Mouse (Mus musculus) B cell, adult 2 months (primary cell): ENCODE measurements around the gene Mettl1.
"Not testable (repeated sequence)": the region's sequence is repeated elsewhere in the genome, so short reads cannot be mapped to it uniquely, and the experiment has no call there.

Source experiments
- DNase-seq, 2 experiments: peaks; one replicate each; pipeline ENCODE4 v3.0.0; 2022

Gene Mettl1

DNA sequence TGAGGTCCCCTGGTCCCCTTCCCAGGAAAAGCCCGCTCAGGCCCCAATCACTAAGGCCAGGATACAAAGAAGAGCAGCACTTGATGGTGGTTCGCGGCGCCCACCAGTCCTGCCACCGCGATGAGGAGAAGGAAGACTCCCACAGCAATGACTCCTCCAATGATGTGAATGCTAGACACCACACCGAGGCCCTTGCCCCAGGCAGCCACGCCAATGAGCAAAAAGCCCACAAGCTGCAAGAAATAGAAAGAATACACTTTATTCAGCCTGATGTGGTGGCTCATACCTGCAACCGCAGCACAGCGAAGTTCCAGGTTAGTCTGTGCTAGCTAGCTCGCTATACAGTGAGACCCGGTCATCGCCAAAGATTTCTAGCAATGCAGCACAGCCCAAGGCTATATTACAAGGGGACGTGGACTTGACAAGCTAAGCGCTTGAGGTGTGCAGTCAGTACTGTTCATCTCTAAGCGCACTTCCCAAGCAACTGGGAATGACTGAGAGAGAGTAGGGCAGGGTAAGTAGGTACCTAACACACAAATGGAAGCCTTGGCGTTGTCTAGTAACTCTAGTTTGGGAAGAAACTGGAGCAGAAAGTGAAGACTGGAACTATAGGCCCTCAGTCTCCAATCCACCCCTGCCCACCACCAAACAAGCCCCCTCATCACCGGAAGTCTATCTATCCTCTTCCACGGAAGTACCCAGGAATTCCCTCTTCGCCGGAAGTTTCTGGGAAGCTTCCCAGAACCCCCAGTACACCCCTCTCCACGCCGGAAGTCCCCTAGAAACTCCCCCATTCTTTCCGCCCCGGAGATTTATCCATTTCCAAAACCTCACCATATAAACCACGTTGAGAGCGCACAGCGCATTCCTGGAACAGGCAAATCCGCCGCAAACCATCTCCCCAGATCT, 28.3 kb downstream of the Mettl1 start:
- DNase-seq: no peak

GRCm38 (mm10) chr10:127070190-127071121, 29.2 kb downstream of the Mettl1 start, which contains the start of gene Tspan31:
Tspan31 (minus strand) TSS chr10:127070264.
- peak; percentile 52 to 63 for DNase-seq

GRCm38 (mm10) chr10:127071203-127071602, 30.0 kb downstream of the Mettl1 start:
- DNase-seq: no peak

DNA sequence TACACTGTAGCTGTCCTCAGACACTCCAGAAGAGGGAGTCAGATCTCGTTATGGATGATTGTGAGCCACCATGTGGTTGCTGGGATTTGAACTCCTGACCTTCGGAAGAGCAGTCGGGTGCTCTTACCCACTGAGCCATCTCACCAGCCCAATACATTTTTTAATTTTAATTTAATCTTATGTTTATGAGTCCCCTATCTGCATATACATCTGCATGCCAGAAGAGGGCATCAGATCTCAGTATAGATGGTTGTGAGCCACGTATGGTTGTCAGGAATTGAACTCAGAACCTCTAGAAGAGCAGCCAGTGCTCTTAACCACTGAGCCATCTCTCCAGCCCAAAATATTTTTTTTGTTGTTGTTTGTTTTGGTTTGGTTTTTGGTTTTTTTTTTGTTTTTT, 31.1 kb downstream of the Mettl1 start:
- DNase-seq: not testable (repeated sequence)

DNA sequence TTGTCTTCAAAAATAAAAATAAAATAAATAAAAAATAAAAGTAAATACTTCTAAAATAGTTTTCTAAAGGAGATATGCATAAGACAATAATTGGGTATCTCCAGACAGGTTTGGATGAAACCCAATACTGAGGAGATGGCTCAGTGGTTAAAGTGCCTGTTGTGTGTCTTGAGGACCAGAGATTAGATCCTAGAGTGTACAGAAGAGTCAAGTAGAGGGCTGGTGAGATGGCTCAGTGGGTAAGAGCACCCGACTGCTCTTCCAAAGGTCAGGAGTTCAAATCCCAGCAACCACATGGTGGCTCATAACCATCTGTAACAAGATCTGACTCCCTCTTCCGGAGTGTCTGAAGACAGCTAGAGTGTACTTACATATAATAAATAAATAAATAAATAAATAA, 31.8 kb downstream of the Mettl1 start:
- not testable (repeated sequence) for DNase-seq

GRCm38 (mm10) chr10:127073981-127074380, 32.8 kb downstream of the Mettl1 start:
- DNase-seq: no peak

- peak; percentile 81 to 83 for DNase-seq
Measured at GRCm38 (mm10) chr10:127075080-127075479, 33.9 kb downstream of the Mettl1 start, which contains the start of gene Agap2. Agap2 (plus strand) TSS chr10:127075284.

DNA sequence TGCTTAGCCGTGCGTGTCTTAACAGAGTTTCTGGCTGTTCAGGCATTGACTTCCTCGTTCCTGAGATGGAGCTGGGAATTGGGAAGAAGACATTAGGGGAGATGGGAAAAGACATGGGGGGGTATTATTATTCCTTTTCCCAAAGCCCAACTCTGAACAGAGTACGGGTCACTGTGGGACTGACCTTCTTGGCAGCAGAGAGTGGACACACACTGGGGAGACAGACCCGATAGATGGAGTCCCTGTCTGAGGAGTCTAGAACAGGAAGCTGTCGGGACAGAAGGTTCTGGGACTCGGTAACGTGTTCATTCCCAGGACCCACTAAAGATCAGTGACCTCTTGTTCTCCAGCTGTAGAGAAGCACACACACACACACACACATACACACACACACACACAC, 34.4 kb downstream of the Mettl1 start:
- DNase-seq: no peak

DNA sequence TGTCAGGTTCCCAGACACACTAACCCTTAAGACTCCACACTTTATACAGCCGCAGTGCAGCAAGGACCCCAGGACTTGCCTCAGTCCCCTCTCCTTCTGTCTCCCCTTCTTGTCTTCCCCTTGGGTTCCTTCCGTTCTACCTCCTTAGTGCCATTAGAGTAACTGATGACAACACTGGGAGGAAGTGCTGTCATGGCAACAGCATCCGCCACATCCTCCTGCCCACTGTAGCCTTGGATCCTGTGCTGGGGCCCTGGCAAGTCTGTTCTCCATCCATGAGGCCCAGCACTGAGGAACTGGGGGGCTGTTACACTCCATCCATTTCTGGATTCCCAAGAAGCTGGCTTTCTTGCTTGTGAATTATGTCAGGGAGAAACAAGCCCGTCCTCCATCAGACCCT, 34.9 kb downstream of the Mettl1 start:
- DNase-seq: peak; percentile 73 to 77

- no peak for DNase-seq
Measured at GRCm38 (mm10) chr10:127077515-127077914, 36.3 kb downstream of the Mettl1 start.

DNA sequence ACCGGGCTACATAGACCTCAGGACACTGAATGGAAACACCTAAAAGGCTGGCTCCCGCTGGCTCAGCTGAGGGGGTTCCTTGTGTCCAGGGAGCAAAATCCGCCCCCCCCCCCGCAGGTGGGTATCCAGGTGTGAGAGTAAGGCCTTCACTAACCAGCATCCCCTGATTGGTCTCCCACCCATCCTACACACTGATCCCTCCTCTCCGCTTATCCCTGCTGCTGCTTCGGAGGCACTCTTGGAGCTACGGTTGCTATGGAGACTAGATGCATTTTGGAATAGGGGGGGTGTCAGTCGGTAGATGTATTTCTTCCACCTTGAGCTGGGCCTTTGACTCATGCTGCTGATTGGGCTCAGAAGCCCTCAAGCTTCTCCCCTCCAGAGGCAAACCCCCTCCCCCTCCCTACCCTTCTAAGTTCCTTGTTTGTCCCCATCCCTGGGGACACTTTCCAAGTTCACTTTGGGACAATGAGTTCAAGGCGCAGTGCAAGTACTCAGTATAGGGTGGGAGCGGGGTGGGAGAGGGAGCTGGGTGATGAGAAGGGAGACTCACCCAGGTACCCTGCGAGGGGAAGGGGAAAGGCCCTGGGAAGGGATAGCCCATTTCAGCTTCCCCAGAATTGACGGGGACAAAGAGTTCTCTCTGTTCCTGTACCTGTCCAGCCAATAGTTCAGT, 36.9 kb downstream of the Mettl1 start:
- no peak for DNase-seq

DNA sequence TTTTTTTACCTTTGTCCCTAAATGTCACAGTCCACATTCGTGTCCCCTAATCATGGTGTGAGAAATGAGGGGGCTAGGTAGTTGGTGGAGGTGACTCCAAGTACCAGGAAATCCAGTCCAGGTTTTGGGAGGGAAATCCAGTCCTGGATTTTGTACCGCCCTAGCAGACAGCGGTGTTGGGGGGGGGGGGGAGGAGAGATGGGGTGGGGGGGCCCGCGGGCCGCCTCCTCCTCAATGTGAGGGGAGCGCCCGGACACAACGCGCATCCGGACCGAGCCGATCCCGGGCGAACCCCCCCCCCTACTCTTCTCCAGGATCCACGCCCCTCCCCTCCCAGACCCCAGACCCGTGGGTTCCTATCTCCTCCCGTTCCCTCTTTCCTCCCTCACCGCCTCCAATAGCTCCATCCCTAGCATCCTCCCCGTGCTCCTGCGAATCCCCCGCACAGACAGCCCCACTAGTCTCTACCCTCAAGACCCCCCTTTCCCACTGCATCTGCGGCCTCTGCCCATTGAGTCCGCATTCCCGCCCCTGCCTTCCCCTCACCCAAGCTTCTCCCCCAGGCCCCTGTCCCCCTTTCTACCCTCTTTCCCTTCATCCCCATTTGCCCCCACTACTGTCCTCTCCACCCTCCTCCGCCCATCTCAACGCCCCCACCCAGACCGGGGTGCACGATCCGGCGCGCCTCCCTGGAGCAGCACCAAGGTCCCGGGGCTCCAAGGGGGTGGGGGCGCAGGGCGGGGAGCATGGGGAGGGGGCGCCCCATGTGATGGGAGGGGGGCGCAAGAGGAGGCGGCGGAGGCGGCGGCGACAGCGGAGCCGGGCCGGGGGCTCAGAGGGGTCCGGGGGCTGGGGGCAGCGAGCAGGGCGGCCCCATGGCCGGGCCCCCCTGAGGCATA, 37.7 kb downstream of the Mettl1 start:
- DNase-seq: no peak

GRCm38 (mm10) chr10:127079665-127080391, 38.6 kb downstream of the Mettl1 start:
- DNase-seq: no peak

DNA sequence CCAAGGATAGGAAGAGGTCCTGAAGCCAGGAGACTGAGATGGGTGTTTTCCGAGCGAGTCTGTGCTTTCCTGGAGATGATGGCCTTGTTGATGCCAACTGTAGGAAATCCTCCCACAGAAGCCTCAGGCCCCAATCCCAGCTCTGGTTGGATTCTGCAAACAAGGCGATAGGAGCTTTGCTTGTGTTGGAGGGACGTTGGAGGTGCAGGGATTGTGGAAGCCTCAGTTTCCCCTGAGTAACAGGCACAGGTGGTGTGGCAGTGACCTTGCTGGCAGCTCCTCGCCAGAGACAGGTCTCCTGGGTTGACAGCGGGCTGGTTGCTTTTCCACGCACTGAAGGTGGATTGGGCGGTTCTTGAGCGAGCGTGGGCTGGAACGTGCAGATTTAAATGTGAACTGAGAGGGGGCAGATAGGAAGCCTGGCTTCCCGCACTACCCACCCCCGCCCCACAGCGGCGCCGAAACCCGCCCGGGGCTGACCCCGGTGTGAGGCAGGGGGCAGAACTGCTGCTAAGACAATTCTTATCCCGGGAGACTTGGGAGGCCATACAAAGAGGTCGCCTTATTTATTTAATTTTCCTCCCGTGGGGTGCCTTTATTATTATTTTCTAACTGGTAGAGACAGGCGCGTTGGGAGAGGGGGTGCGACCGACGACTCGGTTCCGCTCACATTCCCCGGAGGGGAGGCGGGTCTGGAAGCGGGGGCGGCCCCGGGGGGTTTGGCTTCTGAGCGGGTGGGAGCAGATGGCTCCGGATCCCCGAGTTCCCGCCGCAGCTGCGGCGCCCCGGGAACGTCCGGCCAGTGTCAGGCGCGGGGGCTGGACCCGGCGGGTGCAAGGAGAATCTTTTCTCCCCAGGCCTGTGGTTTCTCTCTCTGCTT, 39.9 kb downstream of the Mettl1 start:
- DNase-seq: no peak

GRCm38 (mm10) chr10:127081996-127082620, 40.9 kb downstream of the Mettl1 start:
- DNase-seq: no peak

DNA sequence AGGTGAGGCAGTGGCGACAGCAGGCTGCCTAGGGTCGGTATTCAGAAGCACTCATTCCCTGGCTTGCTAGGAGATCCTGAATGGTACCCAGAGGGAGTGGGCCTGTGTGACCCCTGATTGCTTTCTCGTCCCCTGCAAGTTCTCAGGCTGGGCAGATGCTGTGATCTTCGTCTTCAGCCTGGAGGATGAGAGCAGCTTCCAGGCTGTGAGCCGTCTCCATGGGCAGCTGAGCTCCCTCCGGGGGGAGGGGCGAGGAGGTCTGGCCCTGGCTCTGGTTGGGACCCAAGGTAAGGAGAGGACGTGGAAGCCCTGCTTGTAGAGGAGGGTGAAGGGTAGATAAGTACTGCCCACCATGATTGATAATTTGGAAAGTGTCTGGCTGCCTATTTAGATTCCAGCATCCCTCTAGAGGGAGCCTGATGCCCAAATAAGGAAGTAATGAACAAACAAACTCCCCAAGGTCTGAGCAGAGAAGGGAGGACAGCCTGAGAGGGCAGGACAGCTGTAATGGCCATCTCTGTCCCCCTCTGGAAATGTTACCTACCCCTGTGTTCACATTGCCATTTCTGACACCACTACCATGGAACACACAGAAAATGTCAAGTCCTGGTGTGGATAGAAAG, 42.2 kb downstream of the Mettl1 start:
- no peak for DNase-seq

GRCm38 (mm10) chr10:127083915-127084306, 42.7 kb downstream of the Mettl1 start:
- DNase-seq: no peak

- no peak for DNase-seq
Measured at GRCm38 (mm10) chr10:127085052-127085451, 43.8 kb downstream of the Mettl1 start.

DNA sequence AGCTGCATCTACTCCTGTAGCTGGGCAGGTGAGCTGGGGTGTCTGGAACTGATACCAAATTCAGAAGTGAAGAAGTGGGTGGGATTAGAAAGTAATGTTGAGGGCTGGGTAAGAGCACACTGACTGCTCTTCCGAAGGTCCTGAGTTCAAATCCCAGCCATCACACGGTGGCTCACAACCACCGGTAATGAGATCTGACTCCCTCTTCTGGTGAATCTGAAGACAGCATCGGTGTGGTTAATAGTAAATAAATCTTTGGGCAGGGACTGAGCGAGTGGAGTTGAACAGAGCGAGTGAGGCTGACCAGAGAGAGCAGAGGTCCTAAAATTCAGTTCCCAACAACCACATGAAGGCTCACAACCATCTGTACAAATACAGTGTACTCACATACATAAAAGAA, 44.4 kb downstream of the Mettl1 start:
- DNase-seq: no peak
